Mouse (Mus musculus): ENCODE results near the gene Adal. TPM values are rescaled to one million over a fixed set of nuclear protein-coding genes. Genes with fewer than 3 reads are reported as not detected.
A peak's percentile ranks its signal among the peaks of the same experiment; 100 is the strongest.

Gene Adal
- polyA plus RNA-seq (2012; rRNA removed) (3.7 and 5.6 TPM in 2 replicates), polyA plus RNA-seq (2014; fragmentation: Nextera tagmentation; extraction: Ambion mirVana) (7.5 and 9.0 TPM in 2 replicates)

GRCm38 (mm10) chr2:121140018-121140882 lies at the start of gene Adal, which contains the start of gene Lcmt2:
TSS of gene Adal (plus strand) at chr2:121140428.
TSS of gene Lcmt2 (minus strand) at chr2:121140653.
- H3K36me3 ChIP-seq (replicated peaks; ENCODE audit: control insufficient read depth, insufficient read depth, low read depth), result peaks cover 8% of the 10 kb centered on the region; the same call in 1 of the 2 replicates
- no peaks in the 10 kb centered on the region for H3K27me3 ChIP-seq (ENCODE audit: control insufficient read depth, insufficient read depth, low read length)
- H3K4me1 ChIP-seq (replicated peaks; ENCODE audit: control insufficient read depth in 2 of 2, insufficient read depth in 2 of 2, low read length in 1 of 2), result peaks cover 15 to 20% of the 10 kb centered on the region in 2 experiments
- peak within 1 kb of the TSS; percentile 98 for H3K4me2 ChIP-seq (ENCODE audit: low read depth)
- H3K27ac ChIP-seq, result peak within 1 kb of the TSS; percentile 52
- peak; percentile 98 for ATAC-seq (ENCODE audit: insufficient read depth)
- peak; percentile 76 to 84 (median 76) for DNase-seq (ENCODE audit: low read depth in 3 of 3, low spot score in 3 of 3)
- TF ChIP-seq CTCF (IDR thresholded peaks at IDR 0.05; ENCODE audit: low read depth), result no peak
- peak; percentile 47 for TF ChIP-seq EP300 (IDR thresholded peaks at IDR 0.05; ENCODE audit: low read depth)
- H3K9me3 ChIP-seq (ENCODE audit: control insufficient read depth, low read length), result no peaks in the 10 kb centered on the region
- peak within 1 kb of the TSS; percentile 77 to 89 for H3K4me3 ChIP-seq (ENCODE audit: insufficient read depth in 1 of 2, low read depth in 2 of 2, low read length in 2 of 2)
- WGBS (ENCODE audit: insufficient replicate concordance), result under 1% methylated on average over 82 of the region's 87 CpGs
- H3K9ac ChIP-seq (replicated peaks), result peak within 1 kb of the TSS; percentile 90

- 16% methylated on average over 9 of the region's 9 CpGs for WGBS (ENCODE audit: insufficient replicate concordance)
- no peak overlapping the region for H3K9ac ChIP-seq (replicated peaks)
- TF ChIP-seq CTCF (IDR thresholded peaks at IDR 0.05; ENCODE audit: low read depth) (peak; percentile 83), EP300 (IDR thresholded peaks at IDR 0.05; ENCODE audit: low read depth) (no peak)
- no peak overlapping the region for H3K27ac ChIP-seq
- no peak overlapping the region for H3K4me3 ChIP-seq (ENCODE audit: insufficient read depth in 1 of 2, low read depth in 2 of 2, low read length in 2 of 2)
- no peak overlapping the region for H3K4me2 ChIP-seq (ENCODE audit: low read depth)
- no peak for ATAC-seq (ENCODE audit: insufficient read depth)
- H3K27me3 ChIP-seq (ENCODE audit: control insufficient read depth, insufficient read depth, low read length), result no peaks in the 10 kb centered on the region
- peak; percentile 36 to 51 (median 45) for DNase-seq (ENCODE audit: low read depth in 3 of 3, low spot score in 3 of 3)
- H3K36me3 ChIP-seq (replicated peaks; ENCODE audit: control insufficient read depth, insufficient read depth, low read depth), result no peaks in the 10 kb centered on the region
- no peaks in the 10 kb centered on the region for H3K9me3 ChIP-seq (ENCODE audit: control insufficient read depth, low read length)
- no peaks in the 10 kb centered on the region for H3K4me1 ChIP-seq (replicated peaks; ENCODE audit: control insufficient read depth in 2 of 2, insufficient read depth in 2 of 2, low read length in 1 of 2)
Measured at GRCm38 (mm10) chr2:121102051-121102450, 38.2 kb upstream of the Adal start.

GRCm38 (mm10) chr2:121105940-121106339 lies 34.3 kb upstream of the Adal start:
- Histone ChIP-seq H3K9ac (replicated peaks) (no peak overlapping the region), H3K27ac (no peak overlapping the region), H3K4me1 (replicated peaks; ENCODE audit: control insufficient read depth in 2 of 2, insufficient read depth in 2 of 2, low read length in 1 of 2) (no peaks in the 10 kb centered on the region), H3K4me3 (ENCODE audit: insufficient read depth in 1 of 2, low read depth in 2 of 2, low read length in 2 of 2) (no peak overlapping the region), H3K4me2 (ENCODE audit: low read depth) (no peak overlapping the region), H3K9me3 (ENCODE audit: control insufficient read depth, low read length) (no peaks in the 10 kb centered on the region), H3K27me3 (ENCODE audit: control insufficient read depth, insufficient read depth, low read length) (no peaks in the 10 kb centered on the region), H3K36me3 (replicated peaks; ENCODE audit: control insufficient read depth, insufficient read depth, low read depth) (no peaks in the 10 kb centered on the region)
- no peak for TF ChIP-seq EP300 (IDR thresholded peaks at IDR 0.05; ENCODE audit: low read depth)
- no peak for TF ChIP-seq CTCF (IDR thresholded peaks at IDR 0.05; ENCODE audit: low read depth)
- ATAC-seq (ENCODE audit: insufficient read depth), result 0 out of 2 replicates have a peak, but pooled peaks have one; percentile 33
- peak in 1 of 3 experiments; percentile 13 for DNase-seq (ENCODE audit: low read depth in 3 of 3, low spot score in 3 of 3)

- Histone ChIP-seq H3K9ac (replicated peaks) (no peak within 1 kb of the TSS), H3K4me1 (replicated peaks; ENCODE audit: control insufficient read depth in 2 of 2, insufficient read depth in 2 of 2, low read length in 1 of 2) (no peaks in the 10 kb centered on the region), H3K27me3 (ENCODE audit: control insufficient read depth, insufficient read depth, low read length) (no peaks in the 10 kb centered on the region), H3K36me3 (replicated peaks; ENCODE audit: control insufficient read depth, insufficient read depth, low read depth) (no peaks in the 10 kb centered on the region), H3K4me2 (ENCODE audit: low read depth) (no peak within 1 kb of the TSS), H3K27ac (no peak within 1 kb of the TSS), H3K9me3 (ENCODE audit: control insufficient read depth, low read length) (no peaks in the 10 kb centered on the region), H3K4me3 (ENCODE audit: insufficient read depth in 1 of 2, low read depth in 2 of 2, low read length in 2 of 2) (no peak within 1 kb of the TSS)
- DNase-seq (ENCODE audit: low read depth in 3 of 3, low spot score in 3 of 3) (no peak), ATAC-seq (ENCODE audit: insufficient read depth) (no peak)
- WGBS (ENCODE audit: insufficient replicate concordance), result 79% methylated on average over 4 of the region's 4 CpGs
- TF ChIP-seq CTCF (IDR thresholded peaks at IDR 0.05; ENCODE audit: low read depth), result no peak
- TF ChIP-seq EP300 (IDR thresholded peaks at IDR 0.05; ENCODE audit: low read depth), result no peak
Measured at GRCm38 (mm10) chr2:121109695-121110094, 30.5 kb upstream of the Adal start, which contains the start of gene Tgm7. TSS of gene Tgm7 (minus strand) at chr2:121109795.

- TF ChIP-seq CTCF (IDR thresholded peaks at IDR 0.05; ENCODE audit: low read depth), result no peak
- no peak for TF ChIP-seq EP300 (IDR thresholded peaks at IDR 0.05; ENCODE audit: low read depth)
- Histone ChIP-seq H3K36me3 (replicated peaks; ENCODE audit: control insufficient read depth, insufficient read depth, low read depth) (no peaks in the 10 kb centered on the region), H3K4me1 (replicated peaks; ENCODE audit: control insufficient read depth in 2 of 2, insufficient read depth in 2 of 2, low read length in 1 of 2) (no peaks in the 10 kb centered on the region), H3K4me2 (ENCODE audit: low read depth) (no peak overlapping the region), H3K27ac (no peak overlapping the region), H3K9ac (replicated peaks) (no peak overlapping the region), H3K9me3 (ENCODE audit: control insufficient read depth, low read length) (no peaks in the 10 kb centered on the region), H3K27me3 (ENCODE audit: control insufficient read depth, insufficient read depth, low read length) (no peaks in the 10 kb centered on the region), H3K4me3 (ENCODE audit: insufficient read depth in 1 of 2, low read depth in 2 of 2, low read length in 2 of 2) (no peak overlapping the region)
- DNase-seq (ENCODE audit: low read depth in 3 of 3, low spot score in 3 of 3) (no peak), ATAC-seq (ENCODE audit: insufficient read depth) (no peak)
- 75% methylated on average over 2 of the region's 2 CpGs for WGBS (ENCODE audit: insufficient replicate concordance)
Measured at GRCm38 (mm10) chr2:121115418-121115817, 24.8 kb upstream of the Adal start.
